Mouse (Mus musculus) CH12.LX (cell line): ENCODE results near the gene Isyna1.

ENCODE experiments used
- CTCF ChIP-seq, 2 experiments: IDR thresholded peaks in 1 of 2; conservative IDR thresholded peaks in 1 of 2; 2 replicates each; pipeline ENCODE4 v1.5.1; 2011 to 2012; ENCODE audit warnings: low read depth in 2 of 2, low read length in 2 of 2, improper control_type of control experiment in 1 of 2, inconsistent platforms in 1 of 2, mild to moderate bottlenecking in 1 of 2, moderate library complexity in 1 of 2
- EP300 ChIP-seq: IDR thresholded peaks from 2 replicates; pipeline ENCODE4 v1.6.1; 2011; ENCODE audit warnings: low read length, improper control_type of control experiment
- HCFC1 ChIP-seq: IDR thresholded peaks from 2 replicates; pipeline ENCODE4 v1.6.1; 2012; ENCODE audit warnings: low read depth, mild to moderate bottlenecking, inconsistent platforms, low read length, improper control_type of control experiment
- JUN ChIP-seq: IDR thresholded peaks from 2 replicates; pipeline ENCODE4 v1.6.1; 2011; ENCODE audit warnings: low read depth, mild to moderate bottlenecking, low read length, improper control_type of control experiment, moderate library complexity; ENCODE audit not compliant: insufficient read depth
- MAX ChIP-seq: IDR thresholded peaks from 2 replicates; pipeline ENCODE4 v1.6.1; 2011; ENCODE audit warnings: low read length, improper control_type of control experiment
- POLR2A ChIP-seq: IDR thresholded peaks from 2 replicates; pipeline ENCODE4 v1.6.1; 2011; ENCODE audit warnings: low read depth, mild to moderate bottlenecking, improper control_type of control experiment, low read length
- POLR2AphosphoS2 ChIP-seq: IDR thresholded peaks from 2 replicates; pipeline ENCODE4 v1.6.1; 2011; ENCODE audit warnings: low read depth, low read length, improper control_type of control experiment
- RAD21 ChIP-seq: IDR thresholded peaks from 2 replicates; pipeline ENCODE4 v1.6.1; 2011; ENCODE audit warnings: low read depth, mild to moderate bottlenecking, low read length, improper control_type of control experiment, moderate library complexity
- RCOR1 ChIP-seq: conservative IDR thresholded peaks from 2 replicates; pipeline ENCODE4 v1.6.1; 2012; ENCODE audit warnings: low read depth, mild to moderate bottlenecking, inconsistent platforms, low read length, improper control_type of control experiment
- ZC3H11A ChIP-seq: IDR thresholded peaks from 2 replicates; pipeline ENCODE4 v1.6.1; 2012; ENCODE audit warnings: low read depth, mild to moderate bottlenecking, inconsistent platforms, low read length, improper control_type of control experiment
- ZKSCAN1 ChIP-seq: IDR thresholded peaks from 2 replicates; pipeline ENCODE4 v1.6.1; 2012; ENCODE audit warnings: low read depth, inconsistent platforms, low read length, improper control_type of control experiment, borderline replicate concordance

GRCm38 (mm10) chr8:70561809-70562535, 32.2 kb upstream of the Isyna1 start:
- TF ChIP-seq MAX (no peak), ZC3H11A (no peak), CTCF (conservative IDR thresholded peaks at IDR 0.05 in 1 of 2, IDR thresholded peaks at IDR 0.05 in 1 of 2; ENCODE audit: low read depth in 2 of 2, low read length in 2 of 2) (no peak), POLR2AphosphoS2 (no peak), POLR2A (no peak), EP300 (no peak), RAD21 (no peak), HCFC1 (no peak), ZKSCAN1 (no peak), RCOR1 (no peak), JUN (no peak)
